Mouse (Mus musculus) limb, embryonic 14.5 days (tissue): ENCODE data around the gene Haus4. TPM values are rescaled to one million over a fixed set of nuclear protein-coding genes. Genes with fewer than 3 reads are reported as not detected.

Source experiments
- ATAC-seq: fragments of 200-750 bp; cut with Nextera tagmentation; 2 replicates; pipeline ENCODE4 v1.8.0; 2017; ENCODE audit warnings: low read depth, moderate number of reproducible peaks, moderate TSS enrichment; ENCODE audit not compliant: low FRiP score
- DNase-seq: peaks from one replicate; pipeline ENCODE4 v3.0.0-alpha.2; 2015; ENCODE audit warnings: low spot score
- H3K27ac ChIP-seq: fragments of 300-500 bp; sonication (generic); replicated peaks from 2 replicates; pipeline ENCODE4 v1.5.1; 2014; ENCODE audit warnings: low read depth, mild to moderate bottlenecking, low read length, moderate library complexity, mixed read lengths
- H3K27me3 ChIP-seq: fragments of 300-500 bp; sonication (generic); 2 replicates; pipeline ENCODE4 v1.6.1; 2014; ENCODE audit warnings: low read length, mixed read lengths; ENCODE audit not compliant: control insufficient read depth, insufficient read depth
- H3K36me3 ChIP-seq: fragments of 300-500 bp; sonication (generic); 2 replicates; pipeline ENCODE4 v1.6.1; 2014; ENCODE audit warnings: mild to moderate bottlenecking, low read length, moderate library complexity, mixed read lengths; ENCODE audit not compliant: control insufficient read depth, insufficient read depth
- H3K4me1 ChIP-seq: fragments of 300-500 bp; sonication (generic); 2 replicates; pipeline ENCODE4 v1.6.1; 2014; ENCODE audit warnings: antibody characterized with exemption, low read length, mixed read lengths; ENCODE audit not compliant: control insufficient read depth, insufficient read depth
- H3K4me2 ChIP-seq: fragments of 300-500 bp; sonication (generic); replicated peaks from 2 replicates; pipeline ENCODE4 v1.6.1; 2014; ENCODE audit warnings: low read depth, mild to moderate bottlenecking, low read length, moderate library complexity; ENCODE audit not compliant: severe bottlenecking
- H3K4me3 ChIP-seq: fragments of 300-500 bp; sonication (generic); replicated peaks from 2 replicates; pipeline ENCODE4 v1.5.1; 2014; ENCODE audit warnings: low read length
- H3K9ac ChIP-seq: fragments of 300-500 bp; sonication (generic); 2 replicates; pipeline ENCODE4 v1.6.1; 2014; ENCODE audit warnings: mild to moderate bottlenecking, low read depth, low read length, moderate library complexity; ENCODE audit not compliant: severe bottlenecking
- H3K9me3 ChIP-seq: fragments of 300-500 bp; sonication (generic); 2 replicates; pipeline ENCODE4 v1.6.1; 2016; ENCODE audit warnings: low read length; ENCODE audit not compliant: control insufficient read depth
- POLR2A ChIP-seq: fragments of 200-500 bp; IDR thresholded peaks from 2 replicates; pipeline ENCODE4 v1.8.0; 2012; ENCODE audit warnings: inconsistent platforms, mild to moderate bottlenecking, moderate library complexity, borderline replicate concordance; ENCODE audit not compliant: insufficient read depth, insufficient read length; ENCODE audit errors: extremely low read depth
- WGBS: fragments of 180-500 bp; shearing (Covaris S2); extraction: QIAGEN DNeasy Blood & Tissue Kit; methylation state at CpG from one replicate; pipeline ENCODE4 v1.1.7; 2014; 5-methylcytosine and 5-hydroxymethylcytosine counted together
- polyA plus RNA-seq, 2 experiments: library from polyadenylated mRNA; depleted of rRNA in 1 of 2; stranded (reverse) in 1 of 2; unstranded in 1 of 2; fragments of >200 nt; fragmentation: Nextera tagmentation in 1 of 2; extraction: Ambion mirVana in 1 of 2; gene quantifications; 2 replicates each; pipeline versions ENCODE4 v1.2.1 to v1.2.3; 2012 to 2014

Haus4 gene
- polyA plus RNA-seq, 2 experiments: 33.8 to 46.8 TPM

GRCm38 (mm10) chr14:54597084-54597483 lies 42.7 kb upstream of the Haus4 start:
- H3K4me3 ChIP-seq: no peak overlapping the region
- no peaks in the 10 kb centered on the region for H3K9me3 ChIP-seq
- no peak overlapping the region for H3K4me2 ChIP-seq
- ATAC-seq (no peak), DNase-seq (no peak)
- H3K27ac ChIP-seq: no peak overlapping the region
- TF ChIP-seq POLR2A: no peak
- H3K27me3 ChIP-seq: no peaks in the 10 kb centered on the region
- 72% methylated on average over 7 of the region's 7 CpGs for WGBS
- no peak overlapping the region for H3K9ac ChIP-seq
- H3K4me1 ChIP-seq: no peaks in the 10 kb centered on the region
- H3K36me3 ChIP-seq: peaks cover 13% of the 10 kb centered on the region; the same call in 1 of the 2 replicates

DNA sequence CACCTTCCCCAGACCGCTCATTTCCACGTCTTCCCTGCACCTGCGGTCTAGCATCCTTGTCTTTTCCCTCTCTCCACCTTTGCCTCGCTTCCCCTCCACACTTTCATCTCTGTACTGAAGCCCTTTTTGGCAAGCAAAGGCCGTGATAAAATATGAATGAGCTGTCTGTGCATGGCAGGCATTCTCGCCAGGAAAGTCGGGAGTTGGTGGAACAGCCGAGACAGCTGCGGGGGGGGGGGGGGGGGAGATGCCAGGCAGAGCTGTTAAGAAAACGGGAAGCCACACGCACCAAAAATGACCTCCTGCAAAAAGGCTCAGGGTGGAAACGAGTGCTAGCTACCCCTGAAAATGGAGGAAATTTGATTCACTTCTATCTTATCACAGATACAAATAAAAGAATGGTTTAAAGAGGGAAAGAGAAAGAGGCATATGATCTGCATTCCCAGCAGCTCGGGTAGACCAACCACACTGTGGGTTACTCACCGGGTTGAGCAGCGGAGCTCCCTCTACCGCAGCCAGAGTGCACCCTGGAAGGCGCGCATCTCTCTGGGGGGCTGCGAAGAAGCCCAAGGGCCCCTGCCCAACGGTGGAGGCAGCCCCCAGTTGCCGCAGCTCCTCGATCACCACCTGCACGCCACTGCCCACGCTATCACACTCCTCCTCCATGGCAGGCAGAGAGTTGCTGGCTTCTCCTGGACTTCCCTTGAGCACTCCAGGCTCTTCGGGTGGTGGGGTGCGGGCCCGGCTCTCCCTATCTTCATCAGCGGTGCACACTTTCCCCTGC lies 40.4 kb upstream of the Haus4 start:
- Histone ChIP-seq H3K4me2 (no peak overlapping the region), H3K9ac (no peak overlapping the region), H3K27me3 (no peaks in the 10 kb centered on the region), H3K4me3 (no peak overlapping the region), H3K27ac (no peak overlapping the region), H3K4me1 (no peaks in the 10 kb centered on the region), H3K9me3 (no peaks in the 10 kb centered on the region), H3K36me3 (peaks cover 28% of the 10 kb centered on the region; the same call in 1 of the 2 replicates)
- no peak for ATAC-seq
- DNase-seq: no peak
- TF ChIP-seq POLR2A: no peak
- WGBS: 71% methylated on average over 28 of the region's 28 CpGs

DNA sequence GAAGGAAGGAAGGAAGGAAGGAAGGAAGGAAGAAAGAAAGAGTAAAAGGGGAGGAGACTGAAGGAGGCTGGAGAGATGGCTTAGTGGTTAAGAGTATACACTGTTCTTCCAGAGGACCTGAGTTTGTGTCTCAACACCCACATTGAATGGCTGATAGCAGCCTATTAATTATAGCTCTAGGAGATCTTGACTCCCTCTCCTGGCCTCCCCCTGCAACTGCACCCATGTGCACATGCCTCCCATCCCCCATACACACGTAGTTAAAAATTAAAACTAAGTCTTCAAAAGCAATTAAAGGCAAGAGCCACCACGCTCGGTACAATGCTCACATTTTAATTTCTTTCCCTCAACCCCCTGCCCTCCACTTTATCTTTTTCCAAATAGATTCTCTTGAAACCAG lies 39.6 kb upstream of the Haus4 start:
- WGBS: 90% methylated on average over 3 of the region's 3 CpGs
- Histone ChIP-seq H3K4me2 (no peak overlapping the region), H3K9ac (no peak overlapping the region), H3K4me1 (no peaks in the 10 kb centered on the region), H3K27me3 (no peaks in the 10 kb centered on the region), H3K36me3 (peaks cover 28% of the 10 kb centered on the region; the same call in 1 of the 2 replicates), H3K27ac (no peak overlapping the region), H3K4me3 (no peak overlapping the region), H3K9me3 (no peaks in the 10 kb centered on the region)
- TF ChIP-seq POLR2A: no peak
- DNase-seq (no peak), ATAC-seq (no peak)

GRCm38 (mm10) chr14:54592319-54592934 lies 38.0 kb upstream of the Haus4 start:
- no peaks in the 10 kb centered on the region for H3K9me3 ChIP-seq
- no peak overlapping the region for H3K4me2 ChIP-seq
- no peak overlapping the region for H3K4me3 ChIP-seq
- H3K9ac ChIP-seq: peak overlapping the region; percentile 9; the same call in 1 of the 2 replicates
- no peak overlapping the region; the same call in 1 of the 2 replicates for H3K27ac ChIP-seq
- 59% methylated on average over 10 of the region's 10 CpGs for WGBS
- no peaks in the 10 kb centered on the region for H3K27me3 ChIP-seq
- no peak for TF ChIP-seq POLR2A
- DNase-seq: no peak
- no peak for ATAC-seq
- H3K36me3 ChIP-seq: peaks cover 28% of the 10 kb centered on the region; the same call in 1 of the 2 replicates
- no peaks in the 10 kb centered on the region for H3K4me1 ChIP-seq

GRCm38 (mm10) chr14:54591056-54591455 lies 36.6 kb upstream of the Haus4 start:
- no peak for TF ChIP-seq POLR2A
- Histone ChIP-seq H3K27me3 (no peaks in the 10 kb centered on the region), H3K27ac (no peak overlapping the region), H3K4me1 (no peaks in the 10 kb centered on the region), H3K4me3 (no peak overlapping the region), H3K9ac (no peak overlapping the region), H3K9me3 (no peaks in the 10 kb centered on the region), H3K36me3 (peaks cover 33% of the 10 kb centered on the region), H3K4me2 (no peak overlapping the region)
- ATAC-seq: no peak
- no peak for DNase-seq
- 89% methylated on average over 16 of the region's 16 CpGs for WGBS
